Mouse (Mus musculus): ENCODE data around the gene Imp4.

GRCm38 (mm10) chr1:34434660-34435160 is 4.9 kb upstream of the Imp4 start:
- no peak for TF ChIP-seq CTCF (IDR thresholded peaks at IDR 0.05)
- peak; percentile 72 for TF ChIP-seq POLR2A (IDR thresholded peaks at IDR 0.05; ENCODE audit: insufficient read depth, low read depth, low read length)
- TF ChIP-seq EP300 (IDR thresholded peaks at IDR 0.05; ENCODE audit: insufficient read depth, low read depth, low read length): peak; percentile 75; the same call in 1 of the 2 replicates

All from heart, adult 2 months (tissue).